Mouse (Mus musculus): ENCODE results near the gene Smim15. TPM values are rescaled to one million over a fixed set of nuclear protein-coding genes. Genes with fewer than 3 reads are reported as not detected.

The Smim15 gene
- polyA plus RNA-seq (2015; fragmentation: Nextera tagmentation; extraction: Ambion mirVana), result 57.6 and 63.0 TPM in 2 replicates

DNA sequence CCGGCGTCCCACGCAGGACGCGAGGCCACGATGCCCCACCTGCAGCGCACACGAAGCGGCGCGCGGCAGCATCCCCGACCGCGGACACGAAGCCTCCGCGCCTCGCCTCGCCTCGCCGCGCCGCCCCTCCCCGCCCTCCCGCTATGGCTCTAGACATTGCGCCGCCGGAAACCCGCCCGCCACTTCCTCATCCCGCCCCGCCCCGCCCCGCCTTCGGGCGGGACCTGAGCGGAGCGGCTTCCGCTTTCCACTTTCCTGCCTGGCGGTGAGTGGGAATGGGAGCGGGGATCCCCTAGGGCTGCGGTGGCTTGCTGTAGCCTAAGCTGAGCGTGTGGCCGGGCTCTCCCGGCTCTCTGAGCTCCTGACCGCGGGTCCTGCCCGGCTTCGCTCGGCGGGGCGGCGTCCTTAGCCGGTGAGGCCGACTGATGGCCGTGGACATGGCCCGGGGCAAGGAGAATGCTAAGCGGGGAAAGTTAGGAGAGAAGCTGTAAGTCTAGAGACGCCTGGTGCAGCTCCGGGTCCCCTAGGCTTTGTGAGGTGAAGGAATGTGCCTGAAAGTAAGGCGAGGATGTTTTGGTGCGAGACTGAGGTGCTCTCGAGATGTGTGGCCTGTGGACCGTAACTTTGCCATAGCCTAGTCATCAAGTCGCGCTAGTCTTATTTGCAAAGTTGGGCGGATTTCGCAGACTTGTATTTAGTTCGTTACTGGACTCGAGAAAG lies at the start of gene Smim15:
TSS of gene Smim15 (plus strand) at position 225 of the 720 bp plus-strand sequence.

Other genes with a start within 250 kb of the Smim15 start
- gene Ndufaf2, start 114.2 kb downstream of the Smim15 start, polyA plus RNA-seq (2015; fragmentation: Nextera tagmentation; extraction: Ambion mirVana), result 42.1 and 47.4 TPM in 2 replicates
- 7.5 and 7.9 TPM in 2 replicates for gene Ercc8, start 114.3 kb downstream of the Smim15 start, polyA plus RNA-seq (2015; fragmentation: Nextera tagmentation; extraction: Ambion mirVana)
- gene Elovl7, start 170.0 kb downstream of the Smim15 start, polyA plus RNA-seq (2015; fragmentation: Nextera tagmentation; extraction: Ambion mirVana), result 2.4 and 2.8 TPM in 2 replicates

Measured in urinary bladder, postnatal 0 days (tissue).